Mouse (Mus musculus) erythroblast, embryonic 14.5 days (primary cell): ENCODE measurements around the gene Olfr1277. TPM values are rescaled to one million over a fixed set of nuclear protein-coding genes. Genes with fewer than 3 reads are reported as not detected.

Experiments
- H3K27me3 ChIP-seq: 2 replicates; pipeline ENCODE4 v1.6.1; 2012; ENCODE audit warnings: inconsistent platforms; ENCODE audit not compliant: control insufficient read depth
- H3K36me3 ChIP-seq: 2 replicates; pipeline ENCODE4 v1.6.1; 2012; ENCODE audit warnings: mild to moderate bottlenecking, inconsistent platforms; ENCODE audit not compliant: control insufficient read depth
- H3K4me1 ChIP-seq: 2 replicates; pipeline ENCODE4 v1.6.1; 2012; ENCODE audit warnings: inconsistent platforms; ENCODE audit not compliant: control insufficient read depth
- H3K4me3 ChIP-seq: replicated peaks from 2 replicates; pipeline ENCODE3; 2012; ENCODE audit warnings: moderate library complexity, mild to moderate bottlenecking, inconsistent platforms
- H3K9me3 ChIP-seq: 2 replicates; pipeline ENCODE4 v1.6.1; 2012; ENCODE audit warnings: low read length, inconsistent platforms, mixed read lengths; ENCODE audit not compliant: control insufficient read depth
- GATA1 ChIP-seq: IDR thresholded peaks from 2 replicates; pipeline ENCODE4 v1.6.1; 2012; ENCODE audit warnings: low read length, inconsistent platforms, mixed read lengths
- TAL1 ChIP-seq: IDR thresholded peaks from 3 replicates; pipeline ENCODE4 v1.6.1; 2012; ENCODE audit warnings: low read length, inconsistent platforms, mixed read lengths
- polyA plus RNA-seq: library from polyadenylated mRNA; stranded (reverse); fragments of >175 nt; gene quantifications from 2 replicates; pipeline ENCODE4 v1.2.3, GENCODE M21; 2012

Olfr1277 gene
- not detected in 2 replicates for polyA plus RNA-seq

GRCm38 (mm10) chr2:111274006-111274405 is at the start of gene Olfr1277:
Olfr1277 (minus strand) TSS chr2:111274106.
- no peaks in the 10 kb centered on the region for H3K36me3 ChIP-seq
- no peaks in the 10 kb centered on the region for H3K27me3 ChIP-seq
- no peaks in the 10 kb centered on the region for H3K4me1 ChIP-seq
- TF ChIP-seq TAL1 (no peak), GATA1 (no peak)
- no peak within 1 kb of the TSS for H3K4me3 ChIP-seq
- H3K9me3 ChIP-seq = no peaks in the 10 kb centered on the region

- no peaks in the 10 kb centered on the region for H3K36me3 ChIP-seq
- no peak for TF ChIP-seq TAL1
- no peak for TF ChIP-seq GATA1
- no peak within 1 kb of the TSS for H3K4me3 ChIP-seq
- no peaks in the 10 kb centered on the region for H3K4me1 ChIP-seq
- no peaks in the 10 kb centered on the region; the same call in 1 of the 2 replicates for H3K9me3 ChIP-seq
- H3K27me3 ChIP-seq = no peaks in the 10 kb centered on the region
These were observed 39.8 kb upstream of the Olfr1277 start, which contains the start of gene Olfr1280 for GRCm38 (mm10) chr2:111313717-111314116. Olfr1280 (plus strand) TSS chr2:111314017.

- Histone ChIP-seq H3K27me3 (no peaks in the 10 kb centered on the region), H3K4me3 (no peak within 1 kb of the TSS), H3K4me1 (no peaks in the 10 kb centered on the region), H3K9me3 (peaks cover 3% of the 10 kb centered on the region; the same call in 1 of the 2 replicates), H3K36me3 (no peaks in the 10 kb centered on the region)
- TF ChIP-seq GATA1 (no peak), TAL1 (no peak)
These were observed 26.5 kb upstream of the Olfr1277 start, which contains the start of gene Olfr1279 for GRCm38 (mm10) chr2:111300374-111300773. Olfr1279 (plus strand) TSS chr2:111300635.

- Histone ChIP-seq H3K4me3 (no peak overlapping the region), H3K4me1 (no peaks in the 10 kb centered on the region), H3K36me3 (no peaks in the 10 kb centered on the region), H3K27me3 (no peaks in the 10 kb centered on the region), H3K9me3 (peaks cover 3% of the 10 kb centered on the region; the same call in 1 of the 2 replicates)
- no peak for TF ChIP-seq TAL1
- TF ChIP-seq GATA1 = no peak
These were observed 24.6 kb upstream of the Olfr1277 start for GRCm38 (mm10) chr2:111298541-111298940.

DNA sequence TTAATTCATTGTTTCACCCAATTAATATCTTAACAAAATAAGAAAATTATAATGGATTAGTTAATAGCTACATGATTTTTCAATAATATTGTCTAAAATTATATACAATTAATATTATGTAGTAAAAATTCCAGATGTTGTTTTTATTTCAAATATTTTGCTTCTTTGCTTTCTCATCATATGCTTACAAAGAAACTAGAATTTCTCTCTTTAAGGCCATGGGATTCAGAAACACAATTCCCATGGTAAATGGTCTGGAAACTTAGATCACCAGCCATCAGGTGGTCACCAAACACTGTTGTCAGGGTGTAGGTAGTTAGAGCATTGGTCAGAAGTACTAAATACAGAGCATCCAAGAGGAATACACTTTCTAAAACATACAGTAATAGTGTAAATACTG is 15.9 kb upstream of the Olfr1277 start, which contains the start of gene Olfr1278:
Gene Olfr1278 (plus strand): TSS at position 301 of the 400 bp plus-strand sequence.
- no peaks in the 10 kb centered on the region for H3K27me3 ChIP-seq
- H3K4me3 ChIP-seq = no peak within 1 kb of the TSS
- no peaks in the 10 kb centered on the region for H3K4me1 ChIP-seq
- H3K9me3 ChIP-seq = 0 out of 2 replicates have a peak, but pooled peaks cover 2% of the 10 kb centered on the region
- no peaks in the 10 kb centered on the region for H3K36me3 ChIP-seq
- TF ChIP-seq GATA1 (no peak), TAL1 (no peak)

DNA sequence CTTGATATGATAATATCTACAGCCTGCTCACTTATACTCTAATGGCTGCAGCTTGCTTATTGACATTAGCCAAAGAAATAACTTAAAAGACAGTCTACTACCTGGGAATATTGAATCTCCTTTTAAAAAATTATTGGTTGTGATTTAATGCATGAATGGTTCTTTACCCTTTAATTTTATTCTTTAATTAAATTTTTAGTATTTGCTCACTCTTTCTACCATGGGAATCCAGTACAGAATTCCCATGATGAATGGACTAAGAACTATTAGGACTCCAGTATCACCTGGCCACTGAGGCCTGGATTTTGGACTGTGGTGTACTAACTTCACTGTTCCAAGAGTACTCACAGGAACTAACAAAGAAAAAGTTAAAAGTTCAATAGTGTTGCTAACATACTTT is 19.7 kb downstream of the Olfr1277 start, which contains the start of gene Olfr1276:
Gene Olfr1276 (plus strand): TSS at position 301 of the 400 bp plus-strand sequence.
- no peaks in the 10 kb centered on the region for H3K27me3 ChIP-seq
- no peaks in the 10 kb centered on the region for H3K4me1 ChIP-seq
- TF ChIP-seq GATA1 (no peak), TAL1 (no peak)

DNA sequence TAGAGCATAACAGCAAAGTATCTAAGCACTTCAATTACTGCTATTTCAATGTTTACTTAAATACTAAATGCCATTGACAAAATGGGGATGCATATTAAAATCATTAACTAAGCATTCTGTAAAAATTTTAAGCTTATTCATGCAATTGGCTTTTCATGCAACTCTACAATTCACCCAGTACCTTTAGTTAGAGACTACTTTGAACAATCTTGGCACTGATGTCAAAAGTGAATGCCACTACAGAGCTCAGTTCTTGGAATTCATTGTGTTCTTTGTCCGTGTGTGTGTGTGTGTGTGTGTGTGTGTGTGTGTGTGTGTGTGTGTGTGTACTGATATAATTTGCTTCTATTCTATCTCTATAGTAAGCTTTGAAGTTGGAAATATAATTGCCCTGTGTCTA is 38.7 kb downstream of the Olfr1277 start, which contains the start of gene Olfr1275:
Gene Olfr1275 (minus strand): TSS at position 101 of the 400 bp plus-strand sequence.
- TF ChIP-seq GATA1 = no peak
- TF ChIP-seq TAL1 = no peak
- H3K9me3 ChIP-seq = no peaks in the 10 kb centered on the region; the same call in 1 of the 2 replicates
- H3K4me3 ChIP-seq = no peak within 1 kb of the TSS
- no peaks in the 10 kb centered on the region for H3K27me3 ChIP-seq
- no peaks in the 10 kb centered on the region for H3K4me1 ChIP-seq
- H3K36me3 ChIP-seq = no peaks in the 10 kb centered on the region

More for the DNA sequence above, 19.7 kb downstream of the Olfr1277 start, which contains the start of gene Olfr1276:
- Histone ChIP-seq H3K36me3 (no peaks in the 10 kb centered on the region), H3K4me3 (no peak within 1 kb of the TSS), H3K9me3 (no peaks in the 10 kb centered on the region)

- Histone ChIP-seq H3K36me3 (no peaks in the 10 kb centered on the region), H3K9me3 (peaks cover 9% of the 10 kb centered on the region; the same call in 1 of the 2 replicates), H3K4me3 (no peak within 1 kb of the TSS), H3K27me3 (no peaks in the 10 kb centered on the region), H3K4me1 (no peaks in the 10 kb centered on the region)
- TF ChIP-seq TAL1 (no peak), GATA1 (no peak)
These were observed 44.4 kb downstream of the Olfr1277 start, which contains the start of gene 4930430A15Rik for GRCm38 (mm10) chr2:111229502-111229901. 4930430A15Rik (minus strand) TSS chr2:111229602.

Other genes starting within 250 kb of the Olfr1277 start
- gene Gm13941, start 168.1 kb downstream of the Olfr1277 start, polyA plus RNA-seq = not detected in 2 replicates
- gene Gm15130, start 121.2 kb downstream of the Olfr1277 start, polyA plus RNA-seq = not detected in 2 replicates
- not detected in 2 replicates for gene 4930430A15Rik, start 44.5 kb downstream of the Olfr1277 start, polyA plus RNA-seq
- gene Olfr1275, start 38.8 kb downstream of the Olfr1277 start, polyA plus RNA-seq = not detected in 2 replicates
- gene Olfr1276, start 19.6 kb downstream of the Olfr1277 start, polyA plus RNA-seq = not detected in 2 replicates
- gene Olfr1278, start 16.0 kb upstream of the Olfr1277 start, polyA plus RNA-seq = not detected in 2 replicates
- not detected in 2 replicates for gene Olfr1279, start 26.5 kb upstream of the Olfr1277 start, polyA plus RNA-seq
- gene Olfr1280, start 39.9 kb upstream of the Olfr1277 start, polyA plus RNA-seq = not detected in 2 replicates
- gene Olfr1281, start 52.4 kb upstream of the Olfr1277 start, polyA plus RNA-seq = not detected in 2 replicates
- not detected in 2 replicates for gene Olfr1282, start 62.0 kb upstream of the Olfr1277 start, polyA plus RNA-seq
- not detected in 2 replicates for gene Olfr1283, start 92.7 kb upstream of the Olfr1277 start, polyA plus RNA-seq
- not detected in 2 replicates for gene Olfr1284, start 101.4 kb upstream of the Olfr1277 start, polyA plus RNA-seq
- gene Olfr1286, start 149.0 kb upstream of the Olfr1277 start, polyA plus RNA-seq = not detected in 2 replicates
- gene Olfr1287, start 175.0 kb upstream of the Olfr1277 start, polyA plus RNA-seq = not detected in 2 replicates
- not detected in 2 replicates for gene Olfr1288, start 200.0 kb upstream of the Olfr1277 start, polyA plus RNA-seq
- gene Olfr1289, start 206.7 kb upstream of the Olfr1277 start, polyA plus RNA-seq = not detected in 2 replicates
- not detected in 2 replicates for gene Olfr1290, start 219.7 kb upstream of the Olfr1277 start, polyA plus RNA-seq
- 0.01 TPM in 1 of 2 replicates, not detected in the other for gene Olfr1291-ps1, start 223.1 kb upstream of the Olfr1277 start, polyA plus RNA-seq